Mouse (Mus musculus) monocyte, adult 5-6 weeks (primary cell): Measurements from ENCODE around the gene 1700037H04Rik. TPM values are rescaled to one million over a fixed set of nuclear protein-coding genes. Genes with fewer than 3 reads are reported as not detected.

Experiments used
- ATAC-seq: fragments of 153-309, 156-312 bp; replicated peaks from 2 replicates; pipeline ENCODE4 v1.8.0; 2017; ENCODE audit warnings: mild to moderate bottlenecking; ENCODE audit not compliant: low TSS enrichment, insufficient number of reproducible peaks, severe bottlenecking, poor library complexity, low FRiP score
- total RNA-seq: library from RNA; stranded (forward); fragments of 200-1000, 200-491, 200-594 nt; gene quantifications from 3 replicates; pipeline ENCODE4 v1.2.3, GENCODE M21; 2017

1700037H04Rik gene
- total RNA-seq, 1 experiment from 2014 or later = 4.0 TPM

DNA sequence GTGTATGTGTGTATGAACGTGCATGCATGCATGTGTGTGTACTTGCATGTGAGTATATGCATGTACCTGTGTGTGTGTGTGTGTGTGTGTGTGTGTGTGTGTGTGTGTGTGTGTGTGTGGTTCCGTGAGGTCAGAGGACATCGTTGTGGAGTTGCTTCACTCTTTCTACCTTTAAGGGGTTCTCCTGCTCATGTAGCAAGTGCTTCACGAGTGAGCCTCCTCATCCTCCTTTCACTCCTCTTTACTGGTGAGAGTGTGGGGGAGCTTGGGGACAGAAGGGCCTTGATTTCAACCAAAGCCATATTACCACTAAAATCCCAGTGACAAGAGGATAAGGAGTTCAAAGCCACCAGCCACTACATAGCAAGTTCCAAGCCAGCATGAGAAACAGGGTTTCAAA is 62.8 kb downstream of the 1700037H04Rik start:
- ATAC-seq = no peak

Other genes with a start within 250 kb of the 1700037H04Rik start
- gene Gfra4, start 117.0 kb downstream of the 1700037H04Rik start, total RNA-seq = not detected in 3 replicates
- not detected in 3 replicates for gene Adam33, start 96.3 kb downstream of the 1700037H04Rik start, total RNA-seq
- 0.68 to 0.75 TPM in 2 of 3 replicates, not detected in the other for gene Siglec1, start 73.3 kb downstream of the 1700037H04Rik start, total RNA-seq
- gene Hspa12b, start 32.8 kb downstream of the 1700037H04Rik start, total RNA-seq = not detected in 3 replicates
- gene Gm11037, start 26.6 kb downstream of the 1700037H04Rik start, total RNA-seq = not detected in 3 replicates
- 12.5 to 17.0 TPM (median 14.0 TPM) in 3 replicates for gene Cenpb, start 20.0 kb upstream of the 1700037H04Rik start, total RNA-seq
- gene Cdc25b, start 26.9 kb upstream of the 1700037H04Rik start, total RNA-seq = 7.7 to 39.4 TPM (median 11.3 TPM) in 3 replicates
- 0.38 to 1.6 TPM in 2 of 3 replicates, not detected in the other for gene Spef1, start 27.2 kb upstream of the 1700037H04Rik start, total RNA-seq
- gene Ap5s1, start 47.0 kb upstream of the 1700037H04Rik start, total RNA-seq = 3.0 to 15.2 TPM (median 13.2 TPM) in 3 replicates
- gene Mavs, start 74.0 kb upstream of the 1700037H04Rik start, total RNA-seq = 8.0 to 16.9 TPM (median 9.0 TPM) in 3 replicates
- 38.1 to 53.4 TPM (median 45.9 TPM) in 3 replicates for gene Pank2, start 102.4 kb upstream of the 1700037H04Rik start, total RNA-seq
- gene Rnf24, start 192.8 kb upstream of the 1700037H04Rik start, total RNA-seq = 1.5 to 7.3 TPM (median 1.8 TPM) in 3 replicates